Comparison of ENCODE assay signal across 15 mouse cellular contexts in the genomic region with DNA sequence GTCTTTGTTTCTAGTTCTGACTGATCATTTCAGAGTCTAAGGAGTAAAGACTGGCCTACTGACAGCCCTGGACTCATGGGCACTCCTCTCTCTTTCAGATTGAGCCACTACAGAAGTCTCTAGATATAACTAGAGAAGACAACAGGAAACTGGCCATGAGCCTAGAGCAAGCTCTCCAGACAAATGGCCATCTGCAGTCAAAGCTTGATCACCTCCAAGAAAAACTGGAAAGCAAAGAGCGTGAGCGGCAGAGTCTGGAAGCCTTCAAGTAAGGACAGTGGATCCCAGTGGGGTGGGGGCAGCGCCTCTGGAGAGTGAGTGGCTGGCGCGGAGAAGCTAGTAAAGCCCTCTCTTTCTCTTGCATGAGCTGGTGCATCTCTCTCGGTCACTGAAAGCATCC.
DNase-seq lines count a peak whose midpoint lies in the region; ATAC-seq lines count a peak whose summit lies in the region.
"Had no signal": no experiment of that assay in that cellular context is flagged by ENCODE, and none has a peak within 500 bp of the region (broad histone marks: within the 10 kb centered on the region; RNA-seq: fewer than 3 reads in every experiment).

No protein-coding gene starts in this region.

- peak; percentile 45; the same call in 1 of the 2 replicates for ATAC-seq in cerebellum, adult (ENCODE audit: insufficient number of reproducible peaks, low FRiP score, low TSS enrichment)
- ATAC-seq: CD4-positive, CD25-positive, alpha-beta regulatory T cell, adult 4 months; forebrain, embryonic 16.5 days; intestine, embryonic 15.5 days had no signal

- intact Hi-C loops in left cerebral cortex, postnatal 4 days (cut with DNase I) = no loop called here
- intact Hi-C loops in left cerebral cortex, postnatal 14 days (cut with DNase I) = no loop called here

- DNase-seq in cerebellum, adult 11-12 months = no peak
- DNase-seq in cerebellum, postnatal 36 days = peak; percentile 5 to 19
- no peak for DNase-seq in cerebellum, adult 9-10 months
- DNase-seq in heart, adult 11 months = peak; percentile 82
- no peak for DNase-seq in heart, adult 9 months (ENCODE audit: low spot score in 2 of 2)
- DNase-seq in left cerebral cortex, postnatal 4 days = peak; percentile 7
- DNase-seq in left cerebral cortex, postnatal 14 days (ENCODE audit: low spot score in 2 of 2) = no peak
- DNase-seq: adrenal gland, adult 8-10 months; adrenal gland, postnatal 36 days; B cell, adult 2 months; kidney, adult 18-20 months had no signal

Comparison
In these comparisons a context has a peak if more than half of its experiments do, and no peak if none do; other contexts are left out.
1. DNase-seq: peak in cerebellum, postnatal 36 days (2 of 2), heart, adult 11 months (single experiment) and left cerebral cortex, postnatal 4 days (single experiment); none in cerebellum, adult 11-12 months (single experiment), cerebellum, adult 9-10 months (single experiment), heart, adult 9 months (0 of 2) and left cerebral cortex, postnatal 14 days (0 of 2).